Mouse (Mus musculus) lung, postnatal 10 days (tissue): Measurements from ENCODE around the gene Itm2b.

Source experiments
- DNase-seq: peaks from one replicate; pipeline ENCODE4 v3.0.0; 2021

Itm2b gene

DNA sequence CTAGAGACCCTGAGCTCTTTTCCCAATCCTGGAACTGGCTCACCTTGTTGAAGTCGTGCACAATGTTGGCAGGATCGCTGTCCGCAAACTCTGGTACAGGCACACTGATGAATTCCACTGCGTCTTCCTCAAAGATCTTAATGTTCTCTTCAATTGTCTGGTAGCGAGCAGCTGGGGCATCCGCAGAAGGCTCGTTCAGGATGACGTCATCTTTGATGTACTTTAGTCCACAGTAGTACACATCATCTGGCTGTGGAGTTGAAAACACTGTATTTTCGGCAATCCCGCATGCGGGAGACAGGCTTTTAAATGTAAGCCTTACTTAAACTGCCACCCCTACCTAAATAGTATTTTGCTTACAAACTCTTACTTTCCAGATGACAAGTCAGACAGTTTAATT is 18.8 kb downstream of the Itm2b start:
- DNase-seq, result no peak

GRCm38 (mm10) chr14:73363782-73364181 is 21.3 kb downstream of the Itm2b start:
- DNase-seq, result no peak

- no peak for DNase-seq
Observed at GRCm38 (mm10) chr14:73354700-73355099, 30.4 kb downstream of the Itm2b start.

DNA sequence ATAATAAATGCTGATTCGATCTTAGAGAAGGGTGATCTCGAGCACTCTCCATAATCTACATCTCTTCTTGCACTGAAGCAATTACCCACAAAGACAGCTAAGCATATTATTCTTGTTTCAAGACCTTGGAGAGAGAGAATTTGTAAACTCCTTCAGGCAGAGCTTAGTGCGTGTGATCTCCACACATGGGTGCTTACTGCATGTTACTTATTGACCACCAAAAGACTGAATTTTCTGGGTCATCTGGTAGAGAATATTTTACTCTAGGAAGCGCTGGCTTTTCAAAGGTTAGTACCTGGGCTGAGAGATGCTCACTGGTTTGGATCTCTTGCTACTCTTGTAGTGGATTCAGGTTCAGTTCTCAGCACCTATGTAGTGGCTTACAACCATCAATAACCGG is 34.0 kb downstream of the Itm2b start:
- DNase-seq, result no peak

DNA sequence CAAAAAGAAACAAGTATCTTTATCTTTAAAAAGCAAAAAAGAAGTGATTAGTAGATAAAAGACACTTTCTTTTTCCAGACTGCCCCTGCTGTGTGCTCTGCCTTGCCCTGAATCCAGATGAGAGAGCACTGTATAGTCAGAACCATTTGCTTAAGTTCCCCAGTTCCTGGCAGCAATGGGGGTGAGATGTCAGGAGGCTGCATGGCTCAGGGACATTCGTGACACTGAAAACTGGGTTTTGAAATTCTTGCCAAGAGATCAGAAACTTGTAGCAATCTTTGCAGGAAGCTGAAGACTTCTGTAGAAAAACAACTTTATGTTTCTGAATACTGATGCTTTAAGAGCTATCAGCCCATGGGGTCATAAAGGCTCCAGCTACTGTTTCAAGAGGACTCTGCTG is 35.1 kb downstream of the Itm2b start:
- no peak for DNase-seq

- no peak for DNase-seq
Observed at GRCm38 (mm10) chr14:73349061-73349670, 35.9 kb downstream of the Itm2b start.

- DNase-seq, result peak; percentile 14
Observed at GRCm38 (mm10) chr14:73347302-73347701, 37.8 kb downstream of the Itm2b start.

DNA sequence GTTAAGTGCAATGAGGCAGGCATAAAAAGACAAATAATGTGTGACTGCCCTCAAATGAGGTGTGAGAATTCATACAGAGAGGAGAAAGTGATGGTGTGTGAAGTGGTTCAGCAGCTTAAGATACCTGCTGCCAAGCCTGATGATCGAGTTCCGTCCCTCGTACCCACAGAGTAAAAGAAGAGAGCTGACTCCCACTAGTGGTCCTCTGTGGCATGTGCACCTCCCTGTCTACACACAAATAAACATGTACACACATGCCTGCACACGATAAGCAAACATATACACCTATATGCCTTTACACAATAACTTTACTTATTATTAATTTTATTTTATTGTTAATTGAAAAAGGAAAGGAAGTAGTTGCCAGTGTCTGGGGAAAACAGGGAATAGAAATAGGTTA is 39.5 kb downstream of the Itm2b start:
- no peak for DNase-seq

DNA sequence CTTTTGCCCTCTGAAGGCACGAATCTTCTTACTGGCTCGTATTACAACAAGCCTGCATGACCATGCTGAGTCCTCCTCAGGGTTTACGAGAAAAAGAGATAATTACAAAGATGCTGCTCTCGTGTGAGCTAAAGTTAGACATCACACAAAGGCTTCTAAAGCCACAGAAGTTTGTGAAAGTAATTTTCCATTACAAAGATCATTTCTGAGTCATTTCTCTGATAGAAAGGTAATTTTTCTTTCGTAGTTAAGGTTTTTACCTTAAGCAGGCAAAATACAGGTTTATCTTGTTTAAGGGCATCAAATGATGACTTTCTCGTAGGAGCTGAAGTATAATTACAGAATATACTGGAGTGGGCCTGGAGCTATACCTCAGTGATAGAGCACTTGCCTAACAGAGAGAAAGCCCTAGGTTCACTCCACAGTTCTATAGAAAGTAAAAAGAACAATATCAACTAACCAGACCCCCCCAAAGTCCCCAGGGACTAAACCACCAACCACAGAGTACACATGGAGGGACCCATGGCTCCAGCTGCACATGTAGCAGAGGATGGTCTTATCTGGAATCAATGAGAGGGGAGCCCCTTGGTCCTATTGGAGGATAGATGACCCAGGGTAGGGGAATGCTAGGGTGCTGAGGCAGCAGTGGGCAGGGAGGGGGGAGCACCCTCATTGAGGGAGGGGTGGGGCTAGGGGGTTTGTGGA is 44.9 kb downstream of the Itm2b start:
- DNase-seq, result no peak

DNA sequence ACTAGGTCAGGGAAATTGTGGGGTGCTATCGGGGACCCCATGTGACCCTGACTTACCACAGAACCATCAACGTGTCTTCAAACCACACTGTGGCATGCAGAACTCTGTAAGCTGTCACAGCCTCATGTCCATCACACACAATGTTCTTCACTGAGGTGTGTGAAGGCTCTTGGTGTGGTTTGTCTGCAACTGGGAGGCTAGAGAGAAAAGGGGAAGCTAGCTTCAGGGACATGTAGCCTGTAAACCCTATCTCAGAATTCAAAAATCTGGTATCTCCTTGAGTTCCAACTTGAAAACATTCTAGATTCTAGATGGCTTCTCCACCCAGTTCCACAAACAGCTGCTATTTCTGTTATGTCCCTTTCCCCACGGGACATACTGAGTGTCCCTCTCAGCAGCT is 45.5 kb downstream of the Itm2b start:
- no peak for DNase-seq

DNA sequence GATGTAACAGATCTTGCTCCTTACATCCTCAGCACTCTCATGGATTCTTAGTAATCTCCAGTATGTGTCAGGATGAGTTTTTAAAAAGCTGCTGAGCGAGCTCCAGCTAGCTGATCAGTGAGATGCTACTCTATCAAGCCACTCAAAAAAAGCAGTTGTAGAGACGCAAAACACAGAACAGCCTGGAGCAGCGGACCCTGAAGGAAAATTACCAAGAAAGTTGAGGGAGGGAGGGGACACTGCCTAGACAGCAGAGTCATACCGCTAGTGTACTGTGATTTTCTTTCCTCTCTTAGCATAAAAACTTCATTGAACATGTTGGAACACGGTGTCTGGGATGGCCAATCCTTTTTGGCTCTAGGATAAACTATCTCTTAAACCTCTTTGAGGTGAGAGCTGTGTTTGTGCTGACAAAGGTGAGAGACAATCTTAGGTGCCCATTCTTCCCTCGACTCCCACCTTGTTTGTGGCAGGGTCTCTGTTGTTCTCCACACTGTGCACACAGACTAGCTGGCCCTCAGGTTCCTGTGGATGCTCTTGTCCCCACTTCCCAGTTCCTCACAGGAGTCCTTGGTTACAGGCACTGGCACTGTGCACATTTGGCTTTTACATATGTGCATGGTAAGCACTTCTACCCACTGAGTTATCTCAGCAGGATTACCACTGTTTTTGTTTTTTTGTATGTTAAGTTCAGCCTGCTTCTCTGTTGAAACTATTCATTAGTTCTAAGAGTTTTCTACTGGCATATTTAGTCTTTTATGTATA is 48.6 kb downstream of the Itm2b start:
- DNase-seq, result no peak

- DNase-seq, result no peak
Observed at GRCm38 (mm10) chr14:73334926-73335805, 49.9 kb downstream of the Itm2b start.

GRCm38 (mm10) chr14:73333880-73334279 is 51.2 kb downstream of the Itm2b start:
- no peak for DNase-seq

- DNase-seq, result no peak
Observed at GRCm38 (mm10) chr14:73331386-73331785, 53.7 kb downstream of the Itm2b start.

DNA sequence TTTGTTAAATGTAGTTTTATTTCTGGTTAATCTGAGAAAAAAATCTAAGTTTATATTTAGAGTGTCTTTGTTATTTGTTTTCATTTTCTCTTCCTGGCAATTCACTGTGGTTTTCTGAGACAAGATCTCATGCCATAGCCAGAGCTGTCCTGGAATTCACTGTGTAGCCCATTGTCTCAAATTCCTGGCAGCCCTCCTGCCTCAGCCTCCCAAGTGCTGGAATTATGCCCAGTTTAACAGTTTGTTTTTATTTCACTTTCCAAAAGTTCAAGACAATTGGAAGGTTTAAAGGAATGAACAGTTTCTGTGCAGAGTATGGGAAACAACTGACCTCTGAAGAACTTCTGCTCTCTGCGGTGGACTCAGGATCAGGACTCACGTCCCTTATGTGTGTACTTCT is 55.2 kb downstream of the Itm2b start:
- no peak for DNase-seq

DNA sequence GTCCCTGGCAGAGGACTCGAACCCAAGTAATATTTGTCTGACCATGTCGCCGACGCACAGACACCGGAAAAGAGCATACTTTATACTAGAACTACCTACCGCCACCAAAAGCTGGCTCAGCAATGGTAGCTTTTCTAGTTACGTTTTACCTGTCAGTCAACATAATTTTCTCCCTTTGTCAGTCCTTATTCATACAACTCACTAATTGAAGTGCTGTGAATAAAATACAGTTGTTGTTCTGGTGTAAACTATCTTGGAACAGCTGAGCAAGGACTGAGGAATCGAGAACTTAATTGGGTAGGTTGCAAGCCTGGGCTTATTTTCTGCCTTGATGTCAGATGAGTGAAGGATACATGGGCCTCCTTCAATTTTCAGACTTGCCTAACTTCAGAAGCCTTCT is 58.6 kb downstream of the Itm2b start:
- DNase-seq, result no peak

- DNase-seq, result peak; percentile 93
Observed at GRCm38 (mm10) chr14:73325456-73326381, 59.4 kb downstream of the Itm2b start, which contains the start of gene Rb1. Rb1 (minus strand) TSS chr14:73325822.

GRCm38 (mm10) chr14:73324634-73325455 is 60.2 kb downstream of the Itm2b start:
- peak; percentile 48 for DNase-seq

GRCm38 (mm10) chr14:73323965-73324364 is 61.1 kb downstream of the Itm2b start:
- DNase-seq, result no peak

- DNase-seq, result no peak
Observed at GRCm38 (mm10) chr14:73322142-73322541, 62.9 kb downstream of the Itm2b start.

GRCm38 (mm10) chr14:73316933-73317332 is 68.2 kb downstream of the Itm2b start:
- no peak for DNase-seq
